Mouse (Mus musculus) skeletal muscle tissue, adult 2 months (tissue): ENCODE data around the gene Ccdc169.
"Not testable (repeated sequence)": the region's sequence is repeated elsewhere in the genome, so short reads cannot be mapped to it uniquely, and the experiment has no call there.

Source experiments
- DNase-seq: peaks from one replicate; pipeline ENCODE4 v3.0.0-alpha.2; 2012; ENCODE audit warnings: low read depth, low spot score

The Ccdc169 gene

DNA sequence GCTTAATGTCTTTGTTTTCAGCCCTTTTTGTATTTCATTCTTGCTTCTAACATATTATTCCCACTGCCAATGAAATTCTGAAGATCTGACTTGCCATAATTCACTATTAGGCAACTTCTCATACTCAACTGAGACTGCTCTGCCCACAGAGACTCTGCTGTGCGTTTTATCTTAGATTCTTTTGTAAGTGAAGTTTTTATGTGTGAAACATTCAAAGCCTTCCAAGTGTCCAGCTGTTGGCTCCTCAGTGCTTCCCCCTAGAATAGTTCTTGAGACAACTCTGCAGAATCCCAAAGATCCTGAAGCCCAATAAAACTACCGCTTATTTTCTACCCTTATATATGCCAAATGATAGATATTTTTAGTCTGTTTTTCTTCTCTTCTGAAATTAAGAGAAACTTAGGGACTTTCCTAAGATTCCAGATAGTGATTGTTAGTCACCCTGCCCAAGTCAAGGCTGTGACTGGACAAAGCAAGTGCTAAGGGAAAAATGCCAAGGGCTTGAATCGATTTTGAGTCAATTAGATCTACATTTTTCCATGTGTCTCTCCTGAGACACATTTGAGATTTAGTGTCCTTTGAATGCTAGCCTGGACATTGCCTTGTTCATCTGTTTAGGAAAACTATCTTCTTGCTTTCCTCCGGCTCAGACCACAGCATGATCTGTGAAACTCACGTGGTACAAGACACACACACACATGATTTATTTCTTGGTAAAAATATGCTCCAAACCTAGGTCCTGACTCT is 58.6 kb downstream of the Ccdc169 start:
- peak; percentile 27 for DNase-seq

DNA sequence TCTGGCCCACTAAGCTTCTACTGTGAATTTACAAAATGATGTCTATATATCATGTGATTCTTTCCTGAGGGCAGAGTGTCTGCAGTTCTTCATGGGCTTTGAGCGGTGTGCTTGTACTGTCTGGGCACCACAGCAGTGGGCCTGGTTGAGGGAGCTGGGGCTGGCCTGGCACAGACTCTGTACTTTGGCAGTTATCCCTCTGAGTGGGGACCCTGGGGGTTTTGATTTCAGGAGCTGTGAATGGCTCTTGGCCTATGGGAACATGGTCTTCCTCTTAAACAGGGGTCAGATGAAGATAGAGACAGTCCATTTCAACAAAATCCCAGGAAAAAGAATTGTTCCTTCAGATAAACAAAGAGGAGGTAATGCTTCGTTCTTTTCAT is 59.2 kb downstream of the Ccdc169 start:
- no peak for DNase-seq

- DNase-seq, result not testable (repeated sequence)
Observed at GRCm38 (mm10) chr3:55203621-55204020, 66.5 kb downstream of the Ccdc169 start.

GRCm38 (mm10) chr3:55206413-55206812 is 69.3 kb downstream of the Ccdc169 start:
- no peak for DNase-seq

DNA sequence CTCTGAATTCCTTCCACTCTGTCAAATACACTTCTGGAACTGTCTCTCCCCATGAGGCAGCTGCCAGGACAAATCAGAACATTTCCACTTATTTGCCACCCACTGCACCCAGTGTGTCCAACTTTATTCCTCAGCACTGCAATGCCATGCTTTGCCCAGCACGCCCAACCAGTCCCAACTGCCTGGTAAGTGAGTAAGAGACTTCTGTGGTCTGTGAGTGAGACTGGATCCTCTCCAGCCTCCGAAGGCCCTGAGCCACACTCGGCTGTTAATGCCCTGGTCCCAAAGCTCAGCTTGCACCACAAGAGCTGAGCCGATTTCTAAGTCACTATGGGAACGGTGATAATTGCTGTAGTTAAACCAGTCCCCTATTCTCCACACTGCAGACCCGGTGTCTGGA is 70.5 kb downstream of the Ccdc169 start:
- no peak for DNase-seq

- no peak for DNase-seq
Observed at GRCm38 (mm10) chr3:55212254-55212653, 75.1 kb downstream of the Ccdc169 start.

GRCm38 (mm10) chr3:55213785-55214184 is 76.6 kb downstream of the Ccdc169 start:
- no peak for DNase-seq

DNA sequence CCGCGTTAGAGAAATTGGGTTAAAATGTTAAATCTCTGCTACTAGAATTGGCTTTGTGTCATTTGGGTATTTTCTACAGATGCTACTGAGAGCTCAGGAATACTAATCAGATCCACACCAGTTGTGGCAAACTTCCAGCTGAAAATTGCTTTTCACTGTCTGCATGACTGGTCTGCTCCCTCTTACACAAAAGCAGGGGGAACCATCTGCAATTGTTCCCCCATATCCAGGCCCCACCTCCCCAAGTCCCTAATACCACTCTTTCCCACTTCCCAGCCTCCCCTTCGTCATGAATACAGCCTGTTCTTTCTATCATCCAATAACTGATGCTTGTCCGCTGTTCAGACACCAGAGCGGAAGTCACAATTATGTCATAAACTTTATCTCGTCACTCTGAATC is 77.3 kb downstream of the Ccdc169 start:
- DNase-seq, result no peak

DNA sequence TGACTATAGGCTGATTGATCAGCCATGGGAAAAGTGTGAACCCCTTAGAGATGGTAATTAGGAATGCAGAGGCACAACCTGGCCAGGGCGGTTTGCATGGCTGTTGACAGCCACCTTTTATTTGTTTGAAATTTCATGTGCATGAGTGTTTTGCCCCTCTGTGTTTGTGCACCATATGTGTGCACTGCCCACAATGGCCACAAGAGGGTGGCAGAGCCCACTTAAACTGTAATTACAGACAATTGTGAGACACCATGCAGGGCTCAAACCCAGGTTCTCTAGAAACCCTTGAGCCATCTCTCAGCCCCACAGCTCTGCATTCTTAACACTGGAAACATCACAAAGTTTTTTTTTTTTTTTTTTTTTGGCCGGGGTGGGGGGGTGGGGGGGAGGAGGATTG is 85.4 kb downstream of the Ccdc169 start:
- no peak for DNase-seq
